Comparison of ENCODE assay signal across 8 mouse cellular contexts in genomic region chr14:60379323-60379957, GRCm38 (mm10). TPM values are rescaled to one million over a fixed set of nuclear protein-coding genes. Genes with fewer than 3 reads are reported as not detected.
A peak's percentile ranks its signal among the peaks of the same experiment; 100 is the strongest.
DNase-seq lines count a peak whose midpoint lies in the region; ATAC-seq and TF ChIP-seq lines count a peak whose summit lies in the region.

No protein-coding gene starts in this region.

- ATAC-seq in hindbrain, embryonic 14.5 days (ENCODE audit: low FRiP score): no peak
- no peak for ATAC-seq in midbrain, embryonic 15.5 days (replicated peaks)

- no peaks in the 10 kb centered on the region; the same call in 1 of the 2 replicates for H3K36me3 ChIP-seq in hindbrain, embryonic 14.5 days (replicated peaks; ENCODE audit: control insufficient read depth, insufficient read depth)
- no peaks in the 10 kb centered on the region for H3K36me3 ChIP-seq in midbrain, embryonic 15.5 days (replicated peaks)

- peaks cover 55% of the 10 kb centered on the region for H3K4me1 ChIP-seq in hindbrain, embryonic 14.5 days (replicated peaks; ENCODE audit: control insufficient read depth, insufficient read depth, low read length)
- peaks cover 52% of the 10 kb centered on the region for H3K4me1 ChIP-seq in midbrain, embryonic 15.5 days

- peak overlapping the region; percentile 97 for H3K27ac ChIP-seq in left cerebral cortex, adult 2 months
- peak overlapping the region; percentile 99 for H3K27ac ChIP-seq in hindbrain, embryonic 14.5 days
- H3K27ac ChIP-seq in midbrain, embryonic 15.5 days: peak overlapping the region; percentile 98

- no peaks in the 10 kb centered on the region for H3K9me3 ChIP-seq in hindbrain, embryonic 14.5 days (ENCODE audit: control insufficient read depth, low read length)
- H3K9me3 ChIP-seq in midbrain, embryonic 15.5 days: no peaks in the 10 kb centered on the region

- peak in 1 of 2 experiments; percentile 34 for DNase-seq in left cerebral cortex, adult 2 months (ENCODE audit: extremely low spot score in 1 of 2, low spot score in 2 of 2)
- no peak for DNase-seq in left cerebral cortex, adult 11 months (ENCODE audit: low spot score)
- DNase-seq in cerebellum, postnatal 14 days: peak; percentile 68 to 69
- no peak for DNase-seq in hindbrain, embryonic 14.5 days (ENCODE audit: low spot score)
- DNase-seq in adrenal gland, postnatal 4 days (ENCODE audit: low spot score in 2 of 2): no peak
- DNase-seq in thymus, postnatal 0 days (ENCODE audit: low spot score): no peak
- no peak for DNase-seq in gastrocnemius, postnatal 4 days (ENCODE audit: low spot score in 2 of 2)

- no peaks in the 10 kb centered on the region for H3K27me3 ChIP-seq in hindbrain, embryonic 14.5 days (ENCODE audit: control insufficient read depth, insufficient read depth, low read length)
- no peaks in the 10 kb centered on the region for H3K27me3 ChIP-seq in midbrain, embryonic 15.5 days (replicated peaks)

- peak overlapping the region; percentile 97 for H3K9ac ChIP-seq in hindbrain, embryonic 14.5 days
- peak overlapping the region; percentile 95 for H3K9ac ChIP-seq in midbrain, embryonic 15.5 days

- intact Hi-C loops in left cerebral cortex, adult 2 months (cut with DNase I): loop anchor here (2.0 kb wide), 2 partner anchors 81 to 115 kb away; partner anchors contain the start of gene Mtmr6

- peak overlapping the region; percentile 86 for H3K4me2 ChIP-seq in hindbrain, embryonic 14.5 days (replicated peaks)
- peak overlapping the region; percentile 89 for H3K4me2 ChIP-seq in midbrain, embryonic 15.5 days

- WGBS in hindbrain, embryonic 14.5 days: 45% methylated on average over 20 of the region's 20 CpGs
- WGBS in midbrain, embryonic 15.5 days: 47% methylated on average over 20 of the region's 20 CpGs

- H3K4me3 ChIP-seq in left cerebral cortex, adult 2 months: peak overlapping the region; percentile 79
- peak overlapping the region; percentile 91 for H3K4me3 ChIP-seq in hindbrain, embryonic 14.5 days (replicated peaks; ENCODE audit: low read length)
- peak overlapping the region; percentile 64 for H3K4me3 ChIP-seq in midbrain, embryonic 15.5 days

- no peak for TF ChIP-seq CTCF in left cerebral cortex, adult 2 months (IDR thresholded peaks at IDR 0.05)

RNA-seq across cellular contexts. Expression of gene Amer2, which starts 6.4 kb away (rescaled TPM):
- total RNA-seq in left cerebral cortex, adult 2 months (2021): 10 to 100 TPM; 40.6 to 45.6 TPM
- polyA plus RNA-seq in hindbrain, embryonic 14.5 days (2014; fragmentation: Nextera tagmentation; extraction: Ambion mirVana): 18.7 and 19.7 TPM in 2 replicates
- 31.3 and 35.0 TPM in 2 replicates for polyA plus RNA-seq in midbrain, embryonic 15.5 days (2015; fragmentation: Nextera tagmentation; extraction: Ambion mirVana)
- total RNA-seq in adrenal gland, postnatal 4 days (2021): 1 to 10 TPM; 5.4 to 5.8 TPM
- 0.01 TPM in 1 of 2 replicates, not detected in the other for polyA plus RNA-seq in thymus, postnatal 0 days (2015; fragmentation: Nextera tagmentation; extraction: Ambion mirVana)
- total RNA-seq in gastrocnemius, postnatal 4 days (2021): under 1 TPM; 0.29 to 0.44 TPM

Comparison
In these comparisons a context has a peak if more than half of its experiments do, and no peak if none do; other contexts are left out.
1. DNase-seq: peak in cerebellum, postnatal 14 days (2 of 2); none in left cerebral cortex, adult 11 months (single experiment), hindbrain, embryonic 14.5 days (single experiment), adrenal gland, postnatal 4 days (0 of 2), thymus, postnatal 0 days (single experiment) and gastrocnemius, postnatal 4 days (0 of 2).
2. RNA of gene Amer2, which starts 6.4 kb away (total RNA-seq): 40.6 to 45.6 TPM in left cerebral cortex, adult 2 months; 5.4 to 5.8 TPM in adrenal gland, postnatal 4 days and 0.29 to 0.44 TPM in gastrocnemius, postnatal 4 days; every median in the first group is over 4 times any median in the second.
3. Peak in every context shown above with its lines, with median percentiles within 50 percentile points of each other: H3K27ac ChIP-seq and H3K4me3 ChIP-seq.